Mouse (Mus musculus) cortical plate, adult 2 months (tissue): ENCODE measurements around the gene Birc3. TPM values are rescaled to one million over a fixed set of nuclear protein-coding genes. Genes with fewer than 3 reads are reported as not detected.
"Not testable (repeated sequence)": the region's sequence is repeated elsewhere in the genome, so short reads cannot be mapped to it uniquely, and the experiment has no call there.

Experiments used
- H3K27ac ChIP-seq: fragments of 200-500 bp; 2 replicates; pipeline ENCODE4 v1.5.1; 2012; ENCODE audit warnings: low read length, control low read depth, inconsistent platforms; ENCODE audit not compliant: insufficient read depth
- H3K4me1 ChIP-seq: fragments of 200-500 bp; 2 replicates; pipeline ENCODE4 v1.6.1; 2011; ENCODE audit warnings: low read length; ENCODE audit not compliant: control insufficient read depth, insufficient read depth
- H3K4me3 ChIP-seq: fragments of 200-500 bp; 2 replicates; pipeline ENCODE4 v1.5.1; 2011; ENCODE audit warnings: mild to moderate bottlenecking, low read length, control low read depth; ENCODE audit not compliant: insufficient read depth
- CTCF ChIP-seq: fragments of 200-500 bp; IDR thresholded peaks from 2 replicates; pipeline ENCODE4 v1.5.1; 2011; ENCODE audit warnings: mild to moderate bottlenecking, control low read depth, low read length; ENCODE audit not compliant: insufficient read depth; ENCODE audit errors: extremely low read depth
- POLR2A ChIP-seq: fragments of 200-500 bp; IDR thresholded peaks from 2 replicates; pipeline ENCODE4 v1.6.1; 2011; ENCODE audit warnings: mild to moderate bottlenecking, low read length, control low read depth; ENCODE audit not compliant: insufficient read depth; ENCODE audit errors: extremely low read depth
- polyA plus RNA-seq: library from polyadenylated mRNA; depleted of rRNA; stranded (reverse); fragments of >200 nt; gene quantifications from 2 replicates; pipeline ENCODE4 v1.2.3, GENCODE M21; 2012

The Birc3 gene
- polyA plus RNA-seq, 1 experiment = 1.9 TPM

GRCm38 (mm10) chr9:7868838-7869491, 4.0 kb downstream of the Birc3 start:
- Histone ChIP-seq H3K27ac (no peak overlapping the region), H3K4me1 (no peaks in the 10 kb centered on the region), H3K4me3 (no peak overlapping the region)
- TF ChIP-seq POLR2A = no peak
- no peak for TF ChIP-seq CTCF

GRCm38 (mm10) chr9:7867981-7868380, 5.0 kb downstream of the Birc3 start:
- Histone ChIP-seq H3K4me1 (no peaks in the 10 kb centered on the region), H3K4me3 (no peak overlapping the region), H3K27ac (no peak overlapping the region)
- TF ChIP-seq CTCF = no peak
- no peak for TF ChIP-seq POLR2A

GRCm38 (mm10) chr9:7866981-7867380, 6.0 kb downstream of the Birc3 start:
- not testable (repeated sequence) for H3K27ac ChIP-seq, H3K4me3 ChIP-seq, H3K4me1 ChIP-seq

- Histone ChIP-seq H3K27ac (no peak overlapping the region), H3K4me3 (no peak overlapping the region), H3K4me1 (no peaks in the 10 kb centered on the region)
- TF ChIP-seq POLR2A (no peak), CTCF (no peak)
Measured at GRCm38 (mm10) chr9:7860976-7861375, 12.0 kb downstream of the Birc3 start.

- TF ChIP-seq POLR2A (no peak), CTCF (no peak)
- Histone ChIP-seq H3K4me1 (no peaks in the 10 kb centered on the region), H3K4me3 (no peak overlapping the region), H3K27ac (no peak overlapping the region)
Measured at GRCm38 (mm10) chr9:7855912-7856311, 17.1 kb downstream of the Birc3 start.

GRCm38 (mm10) chr9:7855374-7855773, 17.6 kb downstream of the Birc3 start:
- no peak overlapping the region for H3K27ac ChIP-seq
- TF ChIP-seq CTCF = peak; percentile 56; the same call in 1 of the 2 replicates
- TF ChIP-seq POLR2A = no peak
- no peaks in the 10 kb centered on the region for H3K4me1 ChIP-seq
- H3K4me3 ChIP-seq = no peak overlapping the region

GRCm38 (mm10) chr9:7854196-7854595, 18.8 kb downstream of the Birc3 start:
- H3K4me1 ChIP-seq, H3K27ac ChIP-seq, H3K4me3 ChIP-seq: not testable (repeated sequence)

- Histone ChIP-seq H3K4me3 (no peak overlapping the region), H3K27ac (no peak overlapping the region), H3K4me1 (no peaks in the 10 kb centered on the region)
- no peak for TF ChIP-seq CTCF
- TF ChIP-seq POLR2A = no peak
Measured at GRCm38 (mm10) chr9:7852346-7853230, 20.4 kb downstream of the Birc3 start.

- Histone ChIP-seq H3K4me1 (no peaks in the 10 kb centered on the region), H3K4me3 (no peak overlapping the region), H3K27ac (no peak overlapping the region)
- no peak for TF ChIP-seq POLR2A
- no peak for TF ChIP-seq CTCF
Measured at GRCm38 (mm10) chr9:7851841-7852240, 21.1 kb downstream of the Birc3 start.

GRCm38 (mm10) chr9:7848191-7848590, 24.8 kb downstream of the Birc3 start:
- Histone ChIP-seq H3K27ac (no peak overlapping the region), H3K4me3 (no peak overlapping the region), H3K4me1 (no peaks in the 10 kb centered on the region)
- TF ChIP-seq CTCF = no peak
- TF ChIP-seq POLR2A = no peak
